Mouse (Mus musculus) right cerebral cortex, adult 18-20 months (tissue): ENCODE measurements around the gene Dock3.

Experiments used
- DNase-seq: peaks from one replicate; pipeline ENCODE4 v3.0.0; 2022; ENCODE audit warnings: mixed read lengths

Dock3 gene

DNA sequence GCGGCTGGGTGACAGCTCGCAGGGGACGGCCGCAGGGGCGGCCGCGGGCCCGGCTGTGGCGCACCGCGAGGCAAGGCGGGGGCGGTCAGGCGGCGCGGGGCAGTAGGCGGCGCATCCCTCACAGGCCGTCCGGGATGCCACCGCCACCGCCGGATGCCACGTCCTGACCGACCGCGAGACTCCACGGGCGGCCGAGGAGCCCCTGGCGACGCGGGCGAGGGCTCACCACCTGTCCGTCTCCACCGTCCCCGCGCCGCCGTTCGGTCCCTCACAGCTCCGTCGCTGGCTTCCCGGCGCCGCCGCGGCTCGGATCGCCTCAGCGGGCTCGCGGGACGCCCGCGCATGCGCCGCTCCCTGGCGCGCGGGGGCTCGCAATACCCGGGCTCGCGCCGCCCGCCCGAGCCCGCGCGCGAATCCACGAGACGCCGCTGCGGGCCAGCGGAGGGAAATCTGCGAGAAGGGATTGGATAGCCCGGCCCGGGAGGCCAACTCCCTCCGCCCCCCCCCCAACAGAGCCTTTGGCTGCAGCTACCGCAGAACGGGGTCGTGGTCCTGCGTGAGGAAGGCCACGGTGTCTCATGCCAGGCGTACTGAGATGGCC lies at the start of gene Dock3:
Gene Dock3, minus strand, starts transcription at position 371 of the 601 bp plus-strand sequence.
- DNase-seq: peak; percentile 87

DNA sequence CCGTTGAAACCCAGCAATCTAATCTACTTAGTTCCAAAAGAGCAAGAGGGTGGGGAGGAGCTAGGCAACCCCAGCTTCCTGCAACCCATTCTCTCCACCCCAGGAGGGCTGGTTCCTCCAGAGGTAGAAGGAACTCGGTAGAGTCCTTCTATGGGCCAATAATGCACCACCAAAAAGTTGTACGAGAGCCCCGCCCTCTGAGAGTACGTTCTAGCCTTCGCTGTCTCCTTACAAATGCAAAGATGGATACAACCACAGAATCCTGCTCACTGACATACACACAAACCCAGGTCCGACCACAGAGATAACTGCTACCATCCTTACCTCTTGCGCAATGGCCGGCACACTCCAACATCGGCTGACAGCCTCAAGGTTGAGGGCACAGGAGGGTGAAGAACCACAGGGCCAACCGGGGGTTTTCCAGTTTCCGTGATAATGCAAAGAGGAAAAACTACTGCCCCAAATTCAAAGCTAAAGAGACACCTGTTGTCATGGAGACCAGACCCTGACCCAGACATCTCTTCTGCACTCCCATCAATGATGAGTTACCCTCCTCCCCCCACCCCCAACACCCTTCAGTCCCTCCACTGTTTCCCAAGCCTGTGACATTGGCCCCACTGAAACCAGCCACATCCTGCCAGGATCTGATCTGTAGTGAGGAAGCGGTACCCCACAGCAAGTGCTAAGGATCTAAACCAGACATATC lies 48.8 kb upstream of the Dock3 start:
- no peak for DNase-seq

DNA sequence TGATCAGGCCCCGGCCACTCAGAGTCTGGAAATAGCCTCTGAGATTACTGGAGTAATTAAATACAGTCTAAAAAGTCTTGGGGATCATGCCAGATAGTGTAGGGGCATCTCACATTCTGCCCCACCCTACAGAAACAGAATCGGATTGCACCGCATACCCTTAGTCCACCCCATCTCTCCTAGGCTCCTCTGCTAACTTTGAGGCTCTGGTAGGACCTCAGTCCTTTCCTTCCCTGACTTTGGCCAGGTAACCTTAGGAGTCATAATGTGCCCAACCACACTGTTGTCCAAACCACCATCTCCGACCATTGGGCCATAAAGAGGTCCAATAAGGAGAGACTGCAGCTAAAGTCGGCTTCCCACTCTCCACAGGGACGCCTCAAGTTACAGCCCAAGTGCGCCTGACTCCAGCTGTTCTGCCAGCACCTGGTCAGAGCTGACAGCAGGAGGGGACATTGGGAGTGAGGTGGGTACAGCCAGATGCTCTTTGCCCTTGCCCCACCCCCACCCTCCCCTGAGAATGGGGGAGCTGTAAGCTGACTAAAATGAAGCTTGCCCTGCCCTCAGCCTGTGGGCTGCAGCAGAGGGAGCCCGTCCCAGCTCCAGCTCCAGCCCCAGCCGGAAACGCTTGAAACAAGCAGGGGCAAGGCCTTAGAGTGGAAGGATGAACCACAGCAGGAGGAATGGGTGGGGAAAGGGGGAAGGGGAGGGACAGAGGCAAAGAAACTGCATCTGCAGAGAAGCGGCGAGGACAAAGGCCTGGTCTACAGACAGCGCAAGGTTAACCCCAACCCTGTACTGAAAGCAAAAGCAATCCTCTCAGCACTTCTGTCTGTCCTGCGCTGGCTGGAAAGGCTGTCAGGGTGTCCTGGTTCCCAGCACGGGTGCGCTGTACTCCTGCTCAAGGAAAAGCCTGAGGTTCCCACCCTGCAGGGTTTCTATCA lies 47.9 kb upstream of the Dock3 start:
- no peak for DNase-seq

DNA sequence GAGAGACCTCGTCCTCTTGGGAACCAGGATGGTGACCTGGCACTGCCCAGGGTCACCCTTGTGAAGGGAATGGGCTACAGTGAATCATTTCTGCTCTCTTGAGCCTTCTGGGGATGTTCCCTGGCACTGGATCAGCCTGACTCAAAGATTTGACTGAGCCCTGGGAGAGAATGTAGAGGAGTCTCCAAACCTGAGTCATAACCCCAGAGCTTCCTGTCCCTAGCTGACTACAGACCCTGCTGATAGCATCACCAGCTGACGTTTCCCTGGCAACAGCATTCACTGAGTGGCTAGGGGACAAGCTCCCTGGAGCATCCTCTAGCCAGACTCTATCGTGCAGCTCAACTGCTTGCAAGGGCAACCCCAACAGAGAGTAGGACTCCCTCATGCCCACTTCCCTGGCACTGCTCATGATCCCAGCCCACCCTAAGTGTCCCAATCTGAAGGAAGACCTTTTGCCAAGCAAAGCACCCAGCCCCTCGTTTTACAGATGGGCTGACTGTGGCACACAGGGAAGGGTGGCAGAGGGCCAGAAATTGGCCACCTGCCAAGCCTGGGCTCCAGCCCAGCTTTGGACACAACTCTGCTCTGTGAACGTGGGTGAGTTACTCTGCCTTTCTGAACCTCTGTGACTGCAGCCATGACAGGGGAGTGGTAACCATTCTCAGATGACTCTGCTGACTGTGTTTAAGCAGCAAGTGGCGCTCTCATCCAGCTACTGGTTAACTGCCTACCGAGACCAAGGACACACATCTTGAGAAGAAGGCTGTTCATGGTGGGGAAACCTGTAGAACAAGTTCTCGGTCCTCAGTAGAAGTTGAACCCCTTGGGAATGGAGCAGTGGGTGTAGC lies 47.0 kb upstream of the Dock3 start:
- no peak for DNase-seq

DNA sequence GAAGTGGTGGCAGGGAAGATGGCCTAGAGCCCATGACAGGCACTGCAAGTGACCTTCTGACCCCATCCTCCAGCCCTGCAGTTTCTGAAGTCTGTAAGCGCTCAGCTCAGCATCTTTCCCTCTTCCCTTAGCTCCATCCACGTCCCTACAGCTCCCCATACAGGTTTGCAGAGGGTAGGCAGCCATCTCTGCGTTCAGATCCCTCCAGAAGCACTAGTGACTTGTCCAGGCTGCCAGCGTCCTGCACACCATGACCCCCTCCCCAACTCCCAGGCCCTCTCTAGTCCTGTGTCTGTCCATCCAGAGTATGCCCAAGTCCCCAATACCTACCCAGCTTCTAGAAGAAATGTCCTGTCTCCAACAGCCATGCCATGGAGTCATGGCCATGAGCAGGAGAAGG lies 46.4 kb upstream of the Dock3 start:
- peak; percentile 34 for DNase-seq

DNA sequence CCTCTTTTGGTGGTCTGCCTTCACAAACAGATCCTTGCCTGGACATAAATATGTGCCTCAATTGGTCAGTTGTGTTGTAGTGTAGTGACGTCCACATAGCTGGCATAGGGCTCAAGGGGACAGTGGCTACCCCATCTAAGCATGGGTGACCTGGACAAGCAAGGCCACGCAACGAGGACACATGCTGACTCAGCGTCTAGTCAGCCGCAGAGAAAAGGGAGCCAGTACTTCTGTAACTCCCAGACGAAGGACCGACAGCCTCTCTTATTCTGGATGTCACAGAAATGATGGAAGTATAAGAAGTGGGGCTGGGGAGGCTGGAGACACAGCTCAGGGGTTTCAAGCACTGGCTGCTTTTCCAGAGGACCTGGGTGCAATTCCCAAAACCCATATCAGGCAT lies 45.9 kb upstream of the Dock3 start:
- DNase-seq: no peak

DNA sequence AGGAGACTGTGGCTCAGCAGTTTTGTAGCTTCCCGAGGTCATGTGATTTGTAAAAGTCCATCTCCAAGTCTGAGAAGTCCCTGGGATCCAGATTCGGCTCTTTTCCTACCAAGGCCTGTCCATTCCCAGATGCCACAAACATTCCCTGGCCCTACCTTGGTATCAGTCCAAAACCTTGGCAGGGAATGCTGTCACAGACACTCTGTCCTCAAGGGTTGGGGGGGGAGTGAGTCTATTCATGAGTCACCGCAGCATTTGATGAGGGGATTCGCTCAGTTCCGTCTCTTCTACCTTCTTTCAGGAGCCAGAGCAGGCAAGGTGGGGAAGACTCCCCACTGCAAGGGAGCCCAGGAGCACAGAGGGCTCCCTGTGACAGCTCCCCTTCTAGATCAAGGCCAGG lies 44.0 kb upstream of the Dock3 start:
- no peak for DNase-seq

DNA sequence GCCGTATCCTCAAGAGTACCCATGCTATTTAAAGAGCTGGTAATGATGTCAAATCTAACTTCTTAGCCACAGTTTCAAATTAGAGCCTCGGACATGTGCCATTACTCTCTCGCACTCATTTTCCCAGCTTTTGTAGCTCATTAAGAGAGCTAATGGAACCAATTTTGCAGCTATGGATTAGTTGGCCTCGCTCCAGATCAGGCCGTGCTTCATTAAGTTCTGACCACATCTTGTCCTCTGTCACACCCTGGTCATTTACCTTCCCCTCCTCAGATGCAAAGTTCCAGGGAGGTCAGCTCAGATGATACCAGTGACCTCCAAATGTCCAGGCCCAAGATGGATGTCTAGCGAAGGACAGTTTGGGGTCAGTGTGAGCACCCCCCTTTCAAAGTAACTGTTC lies 43.0 kb upstream of the Dock3 start:
- no peak for DNase-seq

DNA sequence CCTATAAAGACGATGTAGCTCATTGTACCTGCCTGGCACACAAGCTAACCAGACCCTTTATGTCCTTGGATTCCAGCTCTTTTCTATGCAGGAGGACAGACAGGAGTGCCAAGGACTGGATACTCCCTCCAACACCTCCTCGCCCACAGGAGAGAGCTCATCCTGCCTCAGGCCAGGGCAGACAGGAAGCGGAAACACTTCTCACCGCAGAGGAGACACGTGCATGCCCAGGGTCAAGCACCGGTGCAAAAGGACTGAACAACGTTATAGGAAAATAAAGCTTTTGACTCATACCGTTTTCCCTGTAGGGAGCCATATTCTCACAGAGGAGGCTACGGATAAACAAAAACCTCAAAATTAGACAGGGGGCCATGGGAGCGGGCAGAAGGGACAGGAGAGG lies 41.5 kb upstream of the Dock3 start:
- DNase-seq: no peak

DNA sequence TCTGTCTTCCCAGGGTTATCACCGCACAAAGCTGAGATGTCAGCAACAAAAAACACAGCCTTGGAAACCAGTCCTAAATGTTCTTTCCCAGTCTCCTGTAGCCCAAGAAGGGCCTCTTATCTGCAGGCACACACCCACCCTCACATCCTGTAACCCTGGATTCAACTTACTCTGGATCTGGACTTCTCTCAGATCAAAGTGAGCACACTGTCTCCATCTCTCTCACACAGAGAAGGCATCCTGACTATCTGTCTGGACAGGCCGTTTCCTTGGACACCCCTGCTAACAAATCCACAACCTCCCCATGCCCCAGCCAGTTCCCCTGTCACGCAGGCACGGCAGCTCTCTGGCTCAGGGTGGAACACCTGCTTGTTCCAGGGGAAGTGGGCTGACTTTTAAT lies 40.6 kb upstream of the Dock3 start:
- DNase-seq: no peak

DNA sequence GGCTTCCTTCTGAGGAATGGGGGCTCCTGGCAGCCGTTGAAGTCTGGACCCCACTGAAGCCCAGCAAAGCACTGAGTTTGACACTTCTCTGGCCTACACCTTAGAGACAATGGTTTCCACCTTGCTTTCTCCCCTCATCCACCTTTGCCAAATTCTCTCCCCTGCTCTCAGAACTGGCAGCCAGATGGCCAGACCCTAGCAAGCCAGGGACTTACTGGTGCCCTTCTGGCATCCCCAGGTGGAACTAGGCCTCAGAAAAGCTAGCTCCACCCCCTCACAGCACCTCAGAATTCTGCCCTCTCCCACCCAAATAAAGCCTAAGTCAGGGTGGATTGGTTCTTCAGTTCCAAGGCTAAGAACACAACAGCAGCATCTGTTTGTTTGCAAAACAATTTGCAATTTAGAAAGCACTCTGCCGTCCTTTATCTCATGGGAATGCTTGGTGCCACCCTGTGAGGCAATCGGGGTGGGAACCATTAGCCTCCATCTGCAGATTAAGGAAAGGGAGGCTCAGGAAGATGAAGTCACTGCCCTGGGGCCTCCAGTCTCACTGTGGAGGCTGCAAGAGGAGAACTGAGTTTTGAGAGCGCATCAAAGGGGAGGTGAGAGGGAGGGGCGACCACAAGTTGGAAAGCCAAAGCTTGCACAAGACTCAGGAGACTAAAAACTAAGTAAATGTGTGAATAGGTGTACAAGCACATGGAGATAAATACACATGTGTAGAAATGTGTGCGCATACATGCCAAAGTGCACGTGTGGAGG lies 39.6 kb upstream of the Dock3 start:
- no peak for DNase-seq

DNA sequence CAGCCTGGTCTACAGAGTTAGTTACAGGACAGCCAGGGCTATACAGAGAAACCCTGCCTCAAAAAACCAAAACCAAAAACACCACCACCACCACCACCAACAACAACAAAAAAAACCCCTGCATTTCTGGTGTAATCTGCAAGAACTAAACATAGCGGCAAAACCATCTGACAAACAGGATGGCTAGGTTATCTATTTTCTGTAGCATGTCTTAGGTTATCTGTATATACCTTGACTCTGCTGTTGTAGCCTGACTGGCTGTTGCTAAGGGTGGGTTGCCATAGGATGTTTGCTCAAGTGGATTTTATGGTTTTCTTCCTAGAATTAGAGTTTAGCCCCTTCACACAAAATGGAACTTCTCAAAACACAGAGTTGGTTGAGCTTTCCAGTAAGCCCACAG lies 38.1 kb upstream of the Dock3 start:
- DNase-seq: no peak

DNA sequence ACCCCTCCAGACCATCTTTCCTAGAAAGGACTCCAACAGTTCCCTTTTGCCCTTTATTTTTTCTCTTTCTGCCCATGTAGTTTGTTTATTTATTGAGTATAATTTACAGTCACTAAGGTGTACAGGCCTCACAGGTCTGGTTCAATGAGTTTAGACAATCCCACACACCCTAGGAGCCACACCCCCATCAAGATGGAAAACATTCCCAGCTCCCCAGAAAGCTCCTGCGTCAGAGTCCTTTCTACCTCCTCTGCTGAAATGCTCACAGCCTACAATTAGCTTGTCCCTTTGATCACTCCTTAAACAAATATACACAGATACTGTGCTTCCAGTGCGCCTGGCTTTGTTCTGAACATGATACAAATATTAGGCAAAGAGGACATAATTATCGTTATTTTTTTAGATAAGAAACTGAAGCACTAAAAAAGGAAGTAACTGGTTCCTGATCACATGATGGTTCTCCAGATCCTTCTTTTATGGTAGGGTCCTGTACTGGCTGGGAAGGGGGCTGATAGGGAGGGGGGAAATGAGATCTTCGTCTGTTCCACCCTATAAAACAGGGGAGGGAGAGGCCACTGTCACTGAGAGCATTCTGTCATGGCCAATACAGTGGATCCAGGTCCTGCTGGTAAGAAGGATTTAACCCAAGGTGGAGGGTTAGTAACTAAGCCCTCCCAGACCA lies 36.2 kb upstream of the Dock3 start:
- DNase-seq: no peak

DNA sequence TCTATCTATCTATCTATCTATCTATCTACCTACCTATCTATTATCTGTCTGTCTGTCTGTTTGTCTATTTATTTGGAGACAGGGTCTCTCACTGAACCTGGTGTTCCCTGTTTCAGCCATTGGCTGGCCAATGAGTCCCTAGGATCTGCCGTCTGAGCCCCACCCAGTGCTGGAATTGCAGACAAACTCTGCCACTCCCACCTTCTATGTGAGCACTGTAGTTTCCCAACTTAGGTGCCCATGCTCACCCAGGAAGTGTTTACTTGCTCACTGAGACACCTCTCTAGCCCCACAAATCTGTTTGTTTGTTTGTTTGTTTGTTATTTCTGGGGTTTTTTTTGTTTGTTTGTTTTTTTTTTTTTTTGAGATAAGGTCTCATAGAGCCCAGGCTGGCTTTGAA lies 35.3 kb upstream of the Dock3 start:
- no peak for DNase-seq

DNA sequence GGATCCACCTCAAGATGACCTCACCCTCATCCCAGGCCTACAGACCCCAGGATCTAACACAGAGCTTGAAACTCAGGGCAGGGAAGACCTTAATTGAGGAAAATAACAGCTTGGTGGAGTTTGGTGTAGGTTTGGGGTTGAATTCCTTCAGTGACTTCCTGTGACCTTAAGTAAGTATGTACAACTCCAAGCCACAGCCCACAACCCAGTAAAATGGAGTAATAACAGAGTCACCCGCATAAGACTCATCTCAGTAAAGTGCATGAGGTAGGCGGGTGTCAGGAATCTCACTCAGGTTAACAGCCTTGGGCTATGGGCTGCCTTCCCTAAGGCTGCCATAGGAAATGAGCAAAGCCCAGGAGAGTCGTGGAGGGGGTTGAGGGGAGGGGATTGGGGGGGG lies 33.0 kb upstream of the Dock3 start:
- DNase-seq: no peak

DNA sequence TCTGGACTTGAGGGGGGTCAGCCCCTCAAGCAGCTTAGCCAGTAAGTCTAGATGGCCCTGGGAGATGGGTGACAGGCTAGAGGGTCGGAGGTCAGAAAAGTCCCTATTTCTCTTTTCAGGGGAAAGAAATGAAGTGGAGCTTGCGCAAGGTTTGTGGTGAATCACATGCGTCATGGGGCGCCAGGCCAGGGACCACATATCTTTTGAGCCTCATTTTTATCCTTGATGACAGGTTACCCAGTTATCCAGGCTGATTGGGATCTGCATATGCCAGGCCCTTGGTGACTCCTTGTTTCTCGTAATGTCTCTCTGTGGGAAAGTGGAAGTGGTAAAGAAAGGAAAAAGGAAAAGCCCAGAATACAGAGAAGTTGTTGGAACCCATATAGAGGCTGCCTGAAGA lies 32.2 kb upstream of the Dock3 start:
- DNase-seq: no peak

DNA sequence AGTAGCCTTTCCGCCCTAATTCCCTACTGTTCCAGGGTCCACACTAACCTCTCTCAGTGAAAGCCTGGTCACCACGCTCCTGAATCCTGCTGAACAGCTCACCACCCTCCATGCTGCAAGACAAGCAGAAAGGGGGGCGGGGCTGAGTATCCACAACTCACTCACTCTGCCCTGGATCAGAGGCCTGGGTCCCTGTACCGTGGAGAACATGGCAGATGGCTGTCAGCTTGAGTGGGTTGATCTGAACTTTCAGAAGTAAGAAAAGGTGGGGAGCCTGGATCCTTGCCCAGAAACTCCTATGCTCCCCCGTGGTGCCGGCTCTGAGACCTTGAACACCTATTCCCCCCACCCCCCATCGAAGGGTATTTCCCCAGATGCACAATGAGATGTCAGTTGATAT lies 30.7 kb upstream of the Dock3 start:
- no peak for DNase-seq

DNA sequence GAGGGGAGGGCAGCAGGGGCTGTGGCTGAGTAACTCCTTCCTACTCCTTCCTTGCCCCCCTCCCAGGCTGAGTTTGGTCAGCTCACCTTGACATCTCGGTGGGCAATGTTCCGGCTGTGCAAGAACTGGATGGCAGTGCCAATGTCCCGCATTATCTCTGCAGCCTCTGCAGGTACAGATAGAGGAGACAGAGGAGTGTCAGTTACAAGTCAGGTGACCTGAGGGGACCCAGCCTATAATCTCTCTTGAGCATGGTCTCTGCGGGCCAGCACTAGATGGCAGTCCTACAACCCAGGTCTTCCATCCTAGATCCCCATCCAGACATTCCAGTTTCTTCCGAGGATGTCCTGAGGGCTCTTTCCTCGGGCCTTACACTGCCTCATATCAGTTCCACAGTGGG lies 30.1 kb upstream of the Dock3 start:
- no peak for DNase-seq

DNA sequence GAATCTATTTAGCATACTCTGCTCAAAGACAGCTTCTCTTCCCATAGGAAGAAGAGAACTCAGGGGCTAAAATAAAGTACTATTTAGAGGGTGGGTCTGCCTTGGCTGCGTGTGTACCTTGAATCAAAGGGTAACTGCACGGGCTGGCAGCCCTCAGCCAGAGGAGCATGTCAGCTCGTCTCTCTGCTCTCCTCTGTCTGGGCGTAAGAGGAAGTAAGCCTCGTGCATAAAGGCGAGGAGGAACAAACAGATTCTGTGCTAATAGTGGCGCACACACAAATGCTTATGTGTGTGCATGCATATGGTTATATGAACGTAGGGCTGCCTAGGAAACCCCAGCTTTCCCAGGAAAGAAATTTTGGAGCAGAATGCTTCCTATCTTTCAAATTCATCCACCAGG lies 29.1 kb upstream of the Dock3 start:
- DNase-seq: peak; percentile 41

DNA sequence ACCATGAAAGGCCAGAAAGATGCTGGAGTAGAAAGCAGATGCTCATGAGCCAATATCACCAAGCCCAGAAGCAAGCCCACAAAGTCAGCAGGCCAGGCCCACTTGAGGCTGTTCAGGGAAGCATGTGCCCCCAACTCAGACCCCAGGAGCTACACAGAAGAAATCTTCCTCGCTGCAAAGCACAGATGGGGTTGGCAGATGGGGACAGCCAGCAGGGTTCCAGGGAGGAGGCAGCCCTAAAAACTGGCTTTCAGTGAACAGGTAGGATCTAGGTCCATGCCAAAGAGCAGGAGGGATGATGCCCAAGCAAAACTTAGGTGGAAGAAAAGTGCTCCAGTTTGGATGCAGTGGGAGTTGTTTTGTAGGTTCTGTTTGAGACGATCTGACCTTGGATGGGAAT lies 28.7 kb upstream of the Dock3 start:
- no peak for DNase-seq

DNA sequence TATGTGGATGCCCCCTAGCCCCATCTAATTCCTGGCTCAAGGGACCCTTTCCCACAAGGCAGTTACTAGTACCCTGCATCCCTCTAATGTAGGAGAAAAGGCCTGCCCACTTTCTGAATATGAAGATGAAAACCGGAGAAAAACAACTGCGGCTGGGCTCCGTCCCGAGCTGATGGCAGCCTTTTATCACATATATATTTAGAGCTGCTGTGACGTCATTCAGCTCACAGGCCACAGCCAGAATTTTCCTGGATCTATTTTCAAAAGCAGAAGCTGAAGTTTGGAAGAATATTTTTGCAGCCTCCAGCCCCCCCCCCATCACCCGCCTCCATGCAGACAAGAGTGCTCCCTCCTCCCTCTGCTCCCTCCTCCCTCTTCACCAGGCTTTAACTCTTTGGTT lies 27.9 kb upstream of the Dock3 start:
- peak; percentile 87 for DNase-seq

DNA sequence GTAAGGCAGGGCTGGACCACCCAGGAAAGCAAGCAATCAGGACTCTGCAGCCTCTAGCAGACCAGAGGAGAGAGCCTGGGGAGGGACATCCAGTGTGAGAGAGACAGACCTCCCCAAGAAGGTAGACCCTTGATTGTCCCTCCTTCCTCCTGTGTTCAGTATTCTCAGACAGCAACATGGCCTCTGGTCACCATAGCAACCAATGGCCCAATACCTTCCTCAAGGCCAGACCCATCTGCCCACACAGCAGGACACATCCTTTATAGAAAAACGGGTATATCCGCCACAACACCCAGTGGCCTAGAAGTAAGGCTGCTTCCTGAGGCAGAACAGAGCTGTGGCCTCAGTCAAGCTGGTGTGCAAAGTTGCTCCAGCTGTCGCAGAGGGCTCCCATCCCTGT lies 23.9 kb upstream of the Dock3 start:
- DNase-seq: no peak
